7 mouse cellular contexts compared by ENCODE assay signal in genomic region chr5:138084996-138085395, GRCm38 (mm10). TPM values are rescaled to one million over a fixed set of nuclear protein-coding genes. Genes with fewer than 3 reads are reported as not detected.
DNase-seq lines count a peak whose midpoint lies in the region; ATAC-seq lines count a peak whose summit lies in the region.

Gene Zkscan1, plus strand, starts transcription at chr5:138085084.

- H3K9me3 ChIP-seq in embryonic facial prominence, embryonic 12.5 days, result no peaks in the 10 kb centered on the region
- no peaks in the 10 kb centered on the region for H3K9me3 ChIP-seq in limb, embryonic 11.5 days (ENCODE audit: control insufficient read depth, low read length)
- no peaks in the 10 kb centered on the region for H3K9me3 ChIP-seq in midbrain, embryonic 14.5 days (ENCODE audit: control insufficient read depth, low read length)

- H3K27me3 ChIP-seq in embryonic facial prominence, embryonic 12.5 days, result no peaks in the 10 kb centered on the region
- H3K27me3 ChIP-seq in limb, embryonic 11.5 days (ENCODE audit: control insufficient read depth, insufficient read depth, low read length), result no peaks in the 10 kb centered on the region
- no peaks in the 10 kb centered on the region for H3K27me3 ChIP-seq in midbrain, embryonic 14.5 days (ENCODE audit: control insufficient read depth, insufficient read depth, low read length)

- no peaks in the 10 kb centered on the region for H3K36me3 ChIP-seq in embryonic facial prominence, embryonic 12.5 days
- H3K36me3 ChIP-seq in limb, embryonic 11.5 days (ENCODE audit: control insufficient read depth, insufficient read depth, low read length), result no peaks in the 10 kb centered on the region; the same call in 1 of the 2 replicates
- H3K36me3 ChIP-seq in midbrain, embryonic 14.5 days (ENCODE audit: control insufficient read depth, insufficient read depth, low read length), result peaks cover 13% of the 10 kb centered on the region

- peak within 1 kb of the TSS; percentile 95 for H3K9ac ChIP-seq in embryonic facial prominence, embryonic 12.5 days
- H3K9ac ChIP-seq in limb, embryonic 11.5 days (ENCODE audit: low read length), result peak within 1 kb of the TSS; percentile 99
- peak within 1 kb of the TSS; percentile 99 for H3K9ac ChIP-seq in midbrain, embryonic 14.5 days (replicated peaks; ENCODE audit: low read length)

- peak; percentile 90 for ATAC-seq in embryonic facial prominence, embryonic 12.5 days (ENCODE audit: insufficient number of reproducible peaks, insufficient read depth, low FRiP score, low TSS enrichment)
- peak; percentile 92 for ATAC-seq in limb, embryonic 11.5 days (ENCODE audit: insufficient number of reproducible peaks, low FRiP score, low TSS enrichment, low read depth)
- ATAC-seq in midbrain, embryonic 14.5 days (ENCODE audit: low FRiP score, low TSS enrichment), result peak; percentile 89

- H3K4me3 ChIP-seq in embryonic facial prominence, embryonic 12.5 days, result peak within 1 kb of the TSS; percentile 91
- peak within 1 kb of the TSS; percentile 93 for H3K4me3 ChIP-seq in limb, embryonic 11.5 days (ENCODE audit: low read depth, low read length)
- peak within 1 kb of the TSS; percentile 96 for H3K4me3 ChIP-seq in midbrain, embryonic 14.5 days (replicated peaks; ENCODE audit: low read depth, low read length)

- H3K27ac ChIP-seq in embryonic facial prominence, embryonic 12.5 days, result peak within 1 kb of the TSS; percentile 82
- H3K27ac ChIP-seq in limb, embryonic 11.5 days (replicated peaks; ENCODE audit: low read depth, low read length), result peak within 1 kb of the TSS; percentile 69
- H3K27ac ChIP-seq in midbrain, embryonic 14.5 days (replicated peaks; ENCODE audit: low read depth, low read length), result peak within 1 kb of the TSS; percentile 94

- no peaks in the 10 kb centered on the region for H3K4me1 ChIP-seq in embryonic facial prominence, embryonic 12.5 days
- no peaks in the 10 kb centered on the region for H3K4me1 ChIP-seq in limb, embryonic 11.5 days (ENCODE audit: control insufficient read depth, insufficient read depth, low read length)
- peaks cover 23% of the 10 kb centered on the region for H3K4me1 ChIP-seq in midbrain, embryonic 14.5 days (ENCODE audit: control insufficient read depth, insufficient read depth, low read length)

- DNase-seq in adrenal gland, postnatal 25 days, result peak; percentile 74
- peak; percentile 98 for DNase-seq in heart, adult 11 months
- peak; percentile 80 for DNase-seq in kidney, adult 18-20 months
- DNase-seq in limb, embryonic 11.5 days (ENCODE audit: low spot score), result peak; percentile 87
- peak; percentile 95 for DNase-seq in midbrain, embryonic 14.5 days
- peak; percentile 49 to 58 for DNase-seq in spleen, adult 18-20 months

- peak within 1 kb of the TSS; percentile 78 for H3K4me2 ChIP-seq in embryonic facial prominence, embryonic 12.5 days (replicated peaks)
- peak within 1 kb of the TSS; percentile 65 for H3K4me2 ChIP-seq in limb, embryonic 11.5 days (ENCODE audit: low read depth, severe bottlenecking)
- H3K4me2 ChIP-seq in midbrain, embryonic 14.5 days (ENCODE audit: low read length), result peak within 1 kb of the TSS; percentile 86

- WGBS in embryonic facial prominence, embryonic 12.5 days, result 0% methylated on average over 27 of the region's 27 CpGs
- WGBS in limb, embryonic 11.5 days, result under 1% methylated on average over 27 of the region's 27 CpGs
- WGBS in midbrain, embryonic 14.5 days, result 0% methylated on average over 27 of the region's 27 CpGs

RNA-seq across cellular contexts. Expression of gene Zkscan1, which starts in this region (rescaled TPM):
- total RNA-seq in adrenal gland, postnatal 25 days (2021), result 40.4 and 47.5 TPM in 2 replicates
- 26.3 and 29.2 TPM in 2 replicates for polyA plus RNA-seq in embryonic facial prominence, embryonic 12.5 days (2016; fragmentation: Nextera tagmentation; extraction: Ambion mirVana)
- polyA plus RNA-seq in limb, embryonic 11.5 days (2014; fragmentation: Nextera tagmentation; extraction: Ambion mirVana), result 31.5 and 39.9 TPM in 2 replicates
- 28.8 and 42.3 TPM in 2 replicates for polyA plus RNA-seq in midbrain, embryonic 14.5 days (2014; fragmentation: Nextera tagmentation; extraction: Ambion mirVana)

Comparison
In these comparisons a context has a peak if more than half of its experiments do, and no peak if none do; other contexts are left out.
1. Peak in every context shown above with its lines: DNase-seq, ATAC-seq, H3K4me3 ChIP-seq and H3K27ac ChIP-seq.